Mouse (Mus musculus) myocyte (in vitro differentiated cells): ENCODE results near the gene Robo3. TPM values are rescaled to one million over a fixed set of nuclear protein-coding genes. Genes with fewer than 3 reads are reported as not detected.
A peak's percentile ranks its signal among the peaks of the same experiment; 100 is the strongest.

Experiments
- H3K27me3 ChIP-seq: one replicate; pipeline ENCODE4 v1.6.1; 2011; ENCODE audit not compliant: control insufficient read depth, insufficient read depth, insufficient read length
- H3K36me3 ChIP-seq: one replicate; pipeline ENCODE4 v1.6.1; 2011; ENCODE audit not compliant: control insufficient read depth, insufficient read depth
- H3K4me2 ChIP-seq: one replicate; pipeline ENCODE4 v1.6.1; 2011; ENCODE audit warnings: low read depth, control low read depth
- H3K4me3 ChIP-seq: one replicate; pipeline ENCODE4 v1.5.1; 2011; ENCODE audit warnings: mild to moderate bottlenecking, control low read depth, moderate library complexity
- H3K79me2 ChIP-seq: one replicate; pipeline ENCODE4 v1.6.1; 2011; ENCODE audit not compliant: control insufficient read depth, insufficient read depth
- H3ac ChIP-seq: one replicate; pipeline ENCODE4 v1.6.1; 2011; ENCODE audit not compliant: control insufficient read depth, insufficient read length
- CEBPB ChIP-seq: IDR thresholded peaks from 2 replicates; pipeline ENCODE4 v1.6.1; 2011; ENCODE audit warnings: mild to moderate bottlenecking, moderate library complexity; ENCODE audit not compliant: poor library complexity, insufficient read depth, severe bottlenecking
- E2F4 ChIP-seq: IDR thresholded peaks from one replicate; pipeline ENCODE4 v1.6.1; 2011; ENCODE audit warnings: mild to moderate bottlenecking, control low read depth, moderate library complexity; ENCODE audit not compliant: insufficient read depth
- MAX ChIP-seq: IDR thresholded peaks from one replicate; pipeline ENCODE4 v1.6.1; 2011; ENCODE audit warnings: low read depth, mild to moderate bottlenecking, control low read depth
- MYOD1 ChIP-seq, 3 experiments: IDR thresholded peaks; one replicate each; pipeline ENCODE4 v1.6.1; 2011; ENCODE audit warnings: control low read depth in 2 of 3, low read depth in 2 of 3, mild to moderate bottlenecking in 2 of 3, moderate library complexity in 1 of 3; ENCODE audit not compliant: insufficient read length in 2 of 3, control insufficient read depth in 1 of 3
- MYOG ChIP-seq, 3 experiments: IDR thresholded peaks; one replicate each; pipeline ENCODE4 v1.6.1; 2011; ENCODE audit warnings: control low read depth in 2 of 3, low read depth in 2 of 3, mild to moderate bottlenecking in 2 of 3; ENCODE audit not compliant: insufficient read length in 2 of 3, control insufficient read depth in 1 of 3, insufficient read depth in 1 of 3
- POLR2A ChIP-seq: IDR thresholded peaks from one replicate; pipeline ENCODE4 v1.6.1; 2011; ENCODE audit warnings: low read depth, mild to moderate bottlenecking, control low read depth, moderate library complexity; ENCODE audit not compliant: insufficient read length
- POLR2AphosphoS2 ChIP-seq: IDR thresholded peaks from one replicate; pipeline ENCODE4 v1.6.1; 2011; ENCODE audit warnings: low read depth, control low read depth; ENCODE audit not compliant: insufficient read length
- REST ChIP-seq: IDR thresholded peaks from one replicate; pipeline ENCODE4 v1.6.1; 2011; ENCODE audit warnings: mild to moderate bottlenecking, control low read depth, moderate library complexity; ENCODE audit not compliant: insufficient read depth, insufficient read length
- SRF ChIP-seq: IDR thresholded peaks from one replicate; pipeline ENCODE4 v1.6.1; 2011; ENCODE audit warnings: low read depth; ENCODE audit not compliant: control insufficient read depth, insufficient read length
- TCF12 ChIP-seq: IDR thresholded peaks from one replicate; pipeline ENCODE4 v1.6.1; 2011; ENCODE audit warnings: mild to moderate bottlenecking, control low read depth; ENCODE audit not compliant: poor library complexity, insufficient read depth, severe bottlenecking
- TCF3 ChIP-seq: IDR thresholded peaks from one replicate; pipeline ENCODE4 v1.6.1; 2011; ENCODE audit warnings: low read depth, control low read depth; ENCODE audit not compliant: insufficient read length
- USF1 ChIP-seq: IDR thresholded peaks from one replicate; pipeline ENCODE4 v1.6.1; 2011; ENCODE audit warnings: low read depth, mild to moderate bottlenecking, control low read depth, moderate library complexity
- polyA plus RNA-seq: library from polyadenylated mRNA; unstranded; fragments of >200 nt; fragmentation: generic; extraction: Trizol; gene quantifications from one replicate; pipeline ENCODE4 v1.2.1, GENCODE M21; 2012; ENCODE audit warnings: missing spikeins

Robo3 gene
- polyA plus RNA-seq, result 0.01 TPM

- no peak for TF ChIP-seq MYOG (IDR thresholded peaks at IDR 0.05; ENCODE audit: control insufficient read depth in 1 of 3, insufficient read depth in 1 of 3, insufficient read length in 2 of 3, low read depth in 2 of 3)
- TF ChIP-seq MAX, result no peak
- TF ChIP-seq E2F4, result no peak
- no peak for TF ChIP-seq TCF3
- TF ChIP-seq MYOD1 (IDR thresholded peaks at IDR 0.05; ENCODE audit: control insufficient read depth in 1 of 3, insufficient read length in 2 of 3, low read depth in 2 of 3), result no peak
- TF ChIP-seq CEBPB, result no peak
- no peak for TF ChIP-seq SRF
- no peak for TF ChIP-seq REST
- TF ChIP-seq TCF12, result no peak
- TF ChIP-seq USF1, result no peak
- TF ChIP-seq POLR2A, result no peak
- no peak for TF ChIP-seq POLR2AphosphoS2
- Histone ChIP-seq H3K36me3 (no peaks in the 10 kb centered on the region), H3K4me3 (no peak within 1 kb of the TSS), H3ac (no peak within 1 kb of the TSS), H3K79me2 (no peaks in the 10 kb centered on the region), H3K4me2 (no peak within 1 kb of the TSS), H3K27me3 (peaks cover 40% of the 10 kb centered on the region)
Measured at GRCm38 (mm10) chr9:37432720-37433421, at the start of gene Robo3. Robo3 (minus strand) TSS chr9:37433246.

- Histone ChIP-seq H3K36me3 (no peaks in the 10 kb centered on the region), H3K4me3 (no peak overlapping the region), H3K79me2 (no peaks in the 10 kb centered on the region), H3K27me3 (peaks cover 4% of the 10 kb centered on the region), H3ac (no peak overlapping the region), H3K4me2 (no peak overlapping the region)
- peak; percentile 82 to 96 (median 87) for TF ChIP-seq MYOG (IDR thresholded peaks at IDR 0.05; ENCODE audit: control insufficient read depth in 1 of 3, insufficient read depth in 1 of 3, insufficient read length in 2 of 3, low read depth in 2 of 3)
- TF ChIP-seq TCF12, result no peak
- peak; percentile 31 to 90 (median 79) for TF ChIP-seq MYOD1 (IDR thresholded peaks at IDR 0.05; ENCODE audit: control insufficient read depth in 1 of 3, insufficient read length in 2 of 3, low read depth in 2 of 3)
Measured at GRCm38 (mm10) chr9:37474923-37475322, 41.9 kb upstream of the Robo3 start.

GRCm38 (mm10) chr9:37473611-37474125, 40.6 kb upstream of the Robo3 start:
- peaks cover 4% of the 10 kb centered on the region for H3K27me3 ChIP-seq
- H3ac ChIP-seq, result no peak overlapping the region
- TF ChIP-seq TCF3 (no peak), POLR2AphosphoS2 (no peak), E2F4 (no peak), MYOG (IDR thresholded peaks at IDR 0.05; ENCODE audit: control insufficient read depth in 1 of 3, insufficient read depth in 1 of 3, insufficient read length in 2 of 3, low read depth in 2 of 3) (no peak), MYOD1 (IDR thresholded peaks at IDR 0.05; ENCODE audit: control insufficient read depth in 1 of 3, insufficient read length in 2 of 3, low read depth in 2 of 3) (no peak), USF1 (no peak), TCF12 (no peak), SRF (no peak), MAX (no peak), POLR2A (no peak), CEBPB (no peak), REST (no peak)
- H3K79me2 ChIP-seq, result no peaks in the 10 kb centered on the region
- no peak overlapping the region for H3K4me2 ChIP-seq
- H3K36me3 ChIP-seq, result no peaks in the 10 kb centered on the region
- H3K4me3 ChIP-seq, result no peak overlapping the region

GRCm38 (mm10) chr9:37462764-37463163, 29.7 kb upstream of the Robo3 start:
- no peak overlapping the region for H3K4me2 ChIP-seq
- peaks cover 38% of the 10 kb centered on the region for H3K27me3 ChIP-seq
- no peak overlapping the region for H3K4me3 ChIP-seq
- TF ChIP-seq REST (no peak), TCF12 (no peak), MAX (no peak), E2F4 (no peak), CEBPB (no peak)
- no peaks in the 10 kb centered on the region for H3K36me3 ChIP-seq
- H3K79me2 ChIP-seq, result no peaks in the 10 kb centered on the region
- H3ac ChIP-seq, result no peak overlapping the region

GRCm38 (mm10) chr9:37461571-37461970, 28.5 kb upstream of the Robo3 start:
- no peak overlapping the region for H3K4me2 ChIP-seq
- peaks cover 49% of the 10 kb centered on the region for H3K27me3 ChIP-seq
- H3K79me2 ChIP-seq, result no peaks in the 10 kb centered on the region
- TF ChIP-seq POLR2AphosphoS2 (no peak), POLR2A (no peak), TCF12 (no peak), REST (no peak), USF1 (no peak), TCF3 (no peak), MYOD1 (IDR thresholded peaks at IDR 0.05; ENCODE audit: control insufficient read depth in 1 of 3, insufficient read length in 2 of 3, low read depth in 2 of 3) (no peak), SRF (no peak), MAX (no peak), MYOG (IDR thresholded peaks at IDR 0.05; ENCODE audit: control insufficient read depth in 1 of 3, insufficient read depth in 1 of 3, insufficient read length in 2 of 3, low read depth in 2 of 3) (no peak), E2F4 (no peak), CEBPB (no peak)
- H3K4me3 ChIP-seq, result no peak overlapping the region
- H3K36me3 ChIP-seq, result no peaks in the 10 kb centered on the region
- H3ac ChIP-seq, result no peak overlapping the region
